Mouse (Mus musculus) forebrain, embryonic 13.5 days (tissue): ENCODE results near the gene Car5b. TPM values are rescaled to one million over a fixed set of nuclear protein-coding genes. Genes with fewer than 3 reads are reported as not detected.

Source experiments
- ATAC-seq: fragments of 200-750 bp; cut with Nextera tagmentation; 2 replicates; pipeline ENCODE4 v1.8.0; 2017
- H3K27ac ChIP-seq: fragments of 300-500 bp; sonication (generic); 2 replicates; pipeline ENCODE4 v1.5.1; 2015; ENCODE audit warnings: inconsistent platforms, mild to moderate bottlenecking, moderate library complexity
- H3K27me3 ChIP-seq: fragments of 300-500 bp; sonication (generic); 2 replicates; pipeline ENCODE4 v1.6.1; 2015; ENCODE audit warnings: mild to moderate bottlenecking, inconsistent platforms
- H3K36me3 ChIP-seq: fragments of 300-500 bp; sonication (generic); 2 replicates; pipeline ENCODE4 v1.6.1; 2015; ENCODE audit warnings: mild to moderate bottlenecking, inconsistent platforms; ENCODE audit not compliant: poor library complexity, severe bottlenecking
- H3K4me1 ChIP-seq: fragments of 300-500 bp; sonication (generic); 2 replicates; pipeline ENCODE4 v1.6.1; 2015; ENCODE audit warnings: inconsistent platforms
- H3K4me2 ChIP-seq: fragments of 300-500 bp; sonication (generic); 2 replicates; pipeline ENCODE4 v1.6.1; 2015; ENCODE audit warnings: inconsistent platforms, mild to moderate bottlenecking, moderate library complexity
- H3K4me3 ChIP-seq: fragments of 300-500 bp; sonication (generic); 2 replicates; pipeline ENCODE4 v1.5.1; 2015; ENCODE audit warnings: mild to moderate bottlenecking, inconsistent platforms
- H3K9ac ChIP-seq: fragments of 300-500 bp; sonication (generic); 2 replicates; pipeline ENCODE4 v1.6.1; 2015; ENCODE audit warnings: mild to moderate bottlenecking, inconsistent platforms
- H3K9me3 ChIP-seq: fragments of 300-500 bp; sonication (generic); replicated peaks from 2 replicates; pipeline ENCODE4 v1.6.1; 2016; ENCODE audit warnings: inconsistent platforms
- WGBS: fragments of 180-500 bp; shearing (Covaris S2); methylation state at CpG from one replicate; pipeline ENCODE4 v1.1.7; 2015; 5-methylcytosine and 5-hydroxymethylcytosine counted together
- polyA plus RNA-seq: library from polyadenylated mRNA; unstranded; fragments of >200 nt; fragmentation: Nextera tagmentation; extraction: Ambion mirVana; gene quantifications from 2 replicates; pipeline ENCODE4 v1.2.1, GENCODE M21; 2015

Gene Car5b
- 0.26 and 0.35 TPM in 2 replicates for polyA plus RNA-seq

DNA sequence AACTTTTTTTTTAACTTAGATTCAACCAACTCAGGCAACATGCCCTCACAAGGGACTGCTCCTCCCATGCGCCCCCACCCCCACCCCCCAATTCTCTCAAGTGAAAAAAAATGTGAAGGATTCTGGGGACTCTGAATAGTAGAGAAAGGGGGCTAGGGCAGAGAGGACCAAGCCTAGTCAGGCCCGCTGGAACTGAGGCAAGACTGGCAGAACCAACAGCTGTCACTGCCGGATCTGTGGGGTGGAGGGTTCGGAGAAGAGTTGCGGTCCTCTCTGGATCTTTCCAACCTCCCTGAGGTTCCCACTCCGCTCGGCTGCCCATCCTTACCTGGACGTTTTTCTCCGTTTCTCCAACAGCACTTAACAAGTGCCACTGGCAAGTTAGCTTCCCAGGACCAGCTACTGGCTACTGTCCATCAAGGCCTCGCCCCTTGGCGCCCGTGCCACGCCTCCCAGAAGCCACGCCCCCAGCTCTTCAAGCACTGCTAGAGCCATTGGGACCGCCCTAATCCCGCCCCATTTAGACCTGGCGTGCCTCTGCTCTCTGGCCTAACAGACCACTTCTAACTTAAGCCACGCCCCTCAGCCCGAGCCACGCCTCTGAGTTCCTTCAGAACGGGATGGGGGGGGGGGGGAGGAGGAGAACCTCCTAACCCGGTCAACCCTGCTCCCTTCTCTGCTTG, at the start of gene Car5b:
TSS of gene Car5b (minus strand) at position 391 of the 683 bp plus-strand sequence.
- H3K27me3 ChIP-seq = peaks cover 2% of the 10 kb centered on the region; the same call in 1 of the 2 replicates
- no peak within 1 kb of the TSS for H3K9ac ChIP-seq
- ATAC-seq = peak; percentile 93
- H3K4me3 ChIP-seq = peak within 1 kb of the TSS; percentile 25
- 11% methylated on average over 22 of the region's 22 CpGs for whole genome bisulfite sequencing
- H3K4me1 ChIP-seq = no peaks in the 10 kb centered on the region
- H3K9me3 ChIP-seq = no peaks in the 10 kb centered on the region
- no peak within 1 kb of the TSS for H3K27ac ChIP-seq
- H3K4me2 ChIP-seq = peak within 1 kb of the TSS; percentile 56
- no peaks in the 10 kb centered on the region for H3K36me3 ChIP-seq

DNA sequence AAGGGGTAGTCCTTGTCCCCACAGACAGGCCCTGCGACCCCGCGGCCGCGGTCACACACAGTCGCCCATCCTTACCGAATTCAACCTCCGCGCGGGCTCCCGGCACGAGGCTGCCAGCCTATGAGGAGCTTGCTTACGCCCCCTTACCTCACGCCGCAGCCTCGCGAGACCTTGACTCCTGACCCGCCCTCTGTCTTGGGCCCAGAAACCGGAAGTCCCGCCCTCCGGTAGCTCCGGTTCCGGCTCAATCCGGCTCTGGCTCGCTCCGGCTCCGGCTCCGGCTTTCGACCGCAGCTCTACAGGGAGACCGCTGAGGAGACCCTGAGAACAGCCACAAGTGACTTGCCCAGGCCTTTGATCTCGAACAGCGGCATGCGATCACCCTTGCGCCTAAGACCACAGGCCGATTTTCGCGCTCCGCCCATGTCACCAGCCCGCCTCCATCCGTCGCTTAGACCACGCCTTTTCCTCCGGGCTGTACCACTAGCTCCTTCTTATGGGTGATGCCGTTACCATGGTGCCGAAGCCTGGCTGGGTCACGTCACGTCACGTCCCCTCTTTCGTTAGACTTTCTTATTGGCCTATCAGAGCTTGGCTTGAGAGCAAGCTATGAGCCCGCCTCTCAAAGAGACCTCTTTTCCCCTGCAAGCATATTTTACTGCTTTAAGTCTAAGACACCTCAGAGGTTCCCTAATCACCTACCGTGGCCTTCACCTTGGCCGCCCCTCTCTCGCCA, 48.4 kb upstream of the Car5b start, which contains the start of gene Siah1b:
TSS of gene Siah1b (minus strand) at position 454 of the 736 bp plus-strand sequence.
- H3K4me3 ChIP-seq = peak within 1 kb of the TSS; percentile 57
- peak within 1 kb of the TSS; percentile 63 for H3K4me2 ChIP-seq
- H3K9ac ChIP-seq = peak within 1 kb of the TSS; percentile 62
- H3K27ac ChIP-seq = peak within 1 kb of the TSS; percentile 80
- no peaks in the 10 kb centered on the region for H3K9me3 ChIP-seq
- H3K36me3 ChIP-seq = peaks cover 9% of the 10 kb centered on the region; the same call in 1 of the 2 replicates
- peak; percentile 99 for ATAC-seq
- H3K4me1 ChIP-seq = no peaks in the 10 kb centered on the region
- H3K27me3 ChIP-seq = no peaks in the 10 kb centered on the region
- WGBS = 32% methylated on average over 47 of the region's 54 CpGs

DNA sequence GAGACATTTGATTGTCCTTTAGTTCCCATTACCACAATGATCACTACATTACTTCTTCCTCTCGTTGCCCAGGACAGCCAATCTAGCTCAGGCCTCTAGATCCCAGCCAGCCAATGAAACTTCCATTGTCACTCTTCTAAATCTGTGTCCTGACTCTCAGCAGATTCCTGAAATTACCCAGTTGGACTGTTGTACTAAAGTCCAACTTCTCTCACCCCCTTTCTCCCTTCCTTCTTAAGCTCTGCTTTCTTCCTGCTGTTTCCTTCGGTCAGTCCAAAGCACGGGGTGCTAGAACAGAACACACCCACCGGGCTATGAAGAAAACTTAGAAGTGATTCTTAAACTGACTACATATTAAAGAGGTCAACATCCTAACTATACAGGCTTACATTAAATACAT, 41.2 kb upstream of the Car5b start:
- H3K4me1 ChIP-seq = no peaks in the 10 kb centered on the region
- no peaks in the 10 kb centered on the region for H3K27me3 ChIP-seq
- H3K27ac ChIP-seq = no peak overlapping the region
- peaks cover 9% of the 10 kb centered on the region; the same call in 1 of the 2 replicates for H3K36me3 ChIP-seq
- H3K9ac ChIP-seq = no peak overlapping the region
- H3K4me3 ChIP-seq = no peak overlapping the region
- no peak overlapping the region for H3K4me2 ChIP-seq
- WGBS = 86% methylated on average over 4 of the region's 4 CpGs
- no peaks in the 10 kb centered on the region for H3K9me3 ChIP-seq
- ATAC-seq = no peak

DNA sequence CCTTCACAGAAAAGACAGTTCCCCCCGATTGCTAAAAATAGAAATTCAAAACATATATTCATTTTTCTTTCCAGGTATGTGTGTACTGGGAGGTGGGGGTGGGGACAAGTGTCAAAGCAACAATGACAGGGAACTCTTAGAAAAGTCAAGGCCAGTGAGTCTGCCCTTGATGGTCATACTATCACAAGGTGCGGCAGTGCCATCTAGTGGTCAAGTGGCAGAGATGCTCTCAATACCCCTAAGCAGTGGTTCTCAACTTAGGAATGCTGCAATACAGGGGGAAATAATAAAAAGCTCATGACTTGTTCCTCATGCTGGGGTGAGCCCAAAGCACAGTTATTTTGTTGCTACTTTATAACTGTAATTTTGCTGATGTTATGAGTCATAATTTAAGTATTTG, 38.4 kb upstream of the Car5b start:
- no peaks in the 10 kb centered on the region for H3K4me1 ChIP-seq
- no peaks in the 10 kb centered on the region; the same call in 1 of the 2 replicates for H3K27me3 ChIP-seq
- 15% methylated on average over 2 of the region's 2 CpGs for WGBS
- H3K4me3 ChIP-seq = no peak overlapping the region
- ATAC-seq = peak; percentile 78
- no peak overlapping the region for H3K27ac ChIP-seq
- no peak overlapping the region for H3K9ac ChIP-seq
- no peak overlapping the region for H3K4me2 ChIP-seq
- H3K36me3 ChIP-seq = no peaks in the 10 kb centered on the region
- H3K9me3 ChIP-seq = no peaks in the 10 kb centered on the region

DNA sequence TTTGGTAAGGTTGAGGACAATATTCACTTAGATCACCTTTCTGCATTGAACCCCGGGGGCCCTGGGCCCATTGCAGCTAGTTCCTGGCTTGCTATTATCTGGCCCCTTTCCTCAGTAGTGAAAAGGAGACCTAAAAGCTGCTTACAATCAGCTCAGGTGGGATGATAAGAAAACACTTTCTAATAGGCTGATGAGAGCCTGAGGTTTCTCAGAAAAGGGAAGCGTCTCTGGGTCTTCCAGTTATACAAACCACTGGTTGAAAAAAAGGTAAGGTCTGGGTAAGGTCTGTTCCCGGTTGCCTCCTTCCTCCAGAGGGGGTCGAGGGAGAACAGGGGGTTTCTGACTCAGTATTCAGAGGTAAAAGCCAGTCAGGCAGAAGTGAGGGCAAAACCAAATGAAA, 31.3 kb upstream of the Car5b start:
- no peak overlapping the region for H3K9ac ChIP-seq
- H3K4me1 ChIP-seq = no peaks in the 10 kb centered on the region
- H3K4me3 ChIP-seq = no peak overlapping the region
- no peaks in the 10 kb centered on the region; the same call in 1 of the 2 replicates for H3K27me3 ChIP-seq
- no peaks in the 10 kb centered on the region for H3K9me3 ChIP-seq
- no peak overlapping the region for H3K4me2 ChIP-seq
- 65% methylated on average over 4 of the region's 4 CpGs for WGBS
- ATAC-seq = no peak
- H3K27ac ChIP-seq = no peak overlapping the region
- H3K36me3 ChIP-seq = no peaks in the 10 kb centered on the region

GRCm38 (mm10) chrX:164058523-164058922, 30.7 kb upstream of the Car5b start:
- H3K27me3 ChIP-seq = no peaks in the 10 kb centered on the region; the same call in 1 of the 2 replicates
- no peak overlapping the region for H3K4me2 ChIP-seq
- H3K9me3 ChIP-seq = no peaks in the 10 kb centered on the region
- no peak overlapping the region for H3K9ac ChIP-seq
- H3K4me3 ChIP-seq = no peak overlapping the region
- ATAC-seq = no peak
- no peaks in the 10 kb centered on the region for H3K36me3 ChIP-seq
- H3K4me1 ChIP-seq = no peaks in the 10 kb centered on the region
- H3K27ac ChIP-seq = no peak overlapping the region
- WGBS = 75% methylated on average over 3 of the region's 3 CpGs

DNA sequence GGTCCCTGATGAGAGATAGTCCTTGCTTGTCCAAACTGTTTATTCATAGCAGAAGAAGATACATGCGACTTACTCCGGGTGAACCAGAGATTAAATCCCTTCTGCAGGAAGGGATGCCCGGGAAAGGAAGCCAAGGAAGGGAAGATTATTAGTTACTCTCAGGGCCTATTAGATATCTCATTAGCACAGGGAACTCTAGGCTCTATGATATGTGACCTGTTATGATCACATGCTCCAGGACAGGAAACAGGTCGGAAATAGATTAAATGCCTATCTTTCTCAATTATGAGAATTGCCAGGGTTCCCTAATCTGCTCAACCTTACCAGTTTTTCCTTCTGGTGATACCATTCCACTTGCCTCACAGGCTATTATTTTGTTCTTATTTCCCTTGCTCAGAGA, 27.9 kb upstream of the Car5b start:
- Histone ChIP-seq H3K9me3 (no peaks in the 10 kb centered on the region), H3K27me3 (no peaks in the 10 kb centered on the region; the same call in 1 of the 2 replicates), H3K4me1 (no peaks in the 10 kb centered on the region), H3K27ac (no peak overlapping the region), H3K9ac (no peak overlapping the region), H3K4me3 (no peak overlapping the region), H3K4me2 (no peak overlapping the region), H3K36me3 (no peaks in the 10 kb centered on the region)
- WGBS = 93% methylated on average over 4 of the region's 4 CpGs
- ATAC-seq = no peak

DNA sequence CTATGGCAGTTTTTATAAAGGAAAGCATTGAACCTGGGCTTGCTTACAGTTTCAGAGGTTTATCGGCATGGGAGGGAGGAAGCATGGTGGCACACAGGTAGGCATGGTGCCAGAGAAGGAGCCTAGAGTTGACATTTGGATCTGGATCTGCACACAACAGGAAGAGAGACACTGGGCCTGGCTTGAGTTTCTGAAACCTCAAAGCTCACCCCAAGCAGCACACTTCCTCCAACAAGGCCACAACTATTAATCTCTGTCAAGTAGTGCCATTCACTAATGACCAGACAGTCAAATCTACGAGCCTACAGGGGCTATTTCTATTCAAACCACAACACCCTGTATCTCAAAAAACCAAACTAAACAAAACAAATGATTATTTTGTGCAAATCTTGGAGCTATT, 18.9 kb upstream of the Car5b start:
- no peaks in the 10 kb centered on the region for H3K27me3 ChIP-seq
- H3K9ac ChIP-seq = no peak overlapping the region
- H3K4me2 ChIP-seq = no peak overlapping the region
- no peaks in the 10 kb centered on the region for H3K9me3 ChIP-seq
- H3K36me3 ChIP-seq = no peaks in the 10 kb centered on the region
- H3K4me1 ChIP-seq = no peaks in the 10 kb centered on the region
- H3K4me3 ChIP-seq = no peak overlapping the region
- WGBS = 82% methylated on average over 2 of the region's 2 CpGs
- no peak overlapping the region for H3K27ac ChIP-seq
- ATAC-seq = no peak

GRCm38 (mm10) chrX:164042069-164042468, 14.3 kb upstream of the Car5b start:
- no peaks in the 10 kb centered on the region for H3K27me3 ChIP-seq
- H3K4me3 ChIP-seq = no peak overlapping the region
- 74% methylated on average over 13 of the region's 13 CpGs for WGBS
- H3K36me3 ChIP-seq = no peaks in the 10 kb centered on the region
- no peak overlapping the region for H3K9ac ChIP-seq
- H3K4me1 ChIP-seq = peaks cover 7% of the 10 kb centered on the region; the same call in 1 of the 2 replicates
- H3K9me3 ChIP-seq = no peaks in the 10 kb centered on the region
- no peak for ATAC-seq
- H3K27ac ChIP-seq = no peak overlapping the region
- H3K4me2 ChIP-seq = no peak overlapping the region

GRCm38 (mm10) chrX:164038882-164039281, 11.1 kb upstream of the Car5b start:
- H3K4me2 ChIP-seq = no peak overlapping the region
- no peaks in the 10 kb centered on the region for H3K27me3 ChIP-seq
- no peak overlapping the region for H3K27ac ChIP-seq
- H3K9ac ChIP-seq = no peak overlapping the region
- no peak overlapping the region for H3K4me3 ChIP-seq
- 21% methylated on average over 2 of the region's 2 CpGs for WGBS
- peaks cover 7% of the 10 kb centered on the region; the same call in 1 of the 2 replicates for H3K4me1 ChIP-seq
- no peaks in the 10 kb centered on the region for H3K9me3 ChIP-seq
- H3K36me3 ChIP-seq = no peaks in the 10 kb centered on the region
- ATAC-seq = peak; percentile 73

DNA sequence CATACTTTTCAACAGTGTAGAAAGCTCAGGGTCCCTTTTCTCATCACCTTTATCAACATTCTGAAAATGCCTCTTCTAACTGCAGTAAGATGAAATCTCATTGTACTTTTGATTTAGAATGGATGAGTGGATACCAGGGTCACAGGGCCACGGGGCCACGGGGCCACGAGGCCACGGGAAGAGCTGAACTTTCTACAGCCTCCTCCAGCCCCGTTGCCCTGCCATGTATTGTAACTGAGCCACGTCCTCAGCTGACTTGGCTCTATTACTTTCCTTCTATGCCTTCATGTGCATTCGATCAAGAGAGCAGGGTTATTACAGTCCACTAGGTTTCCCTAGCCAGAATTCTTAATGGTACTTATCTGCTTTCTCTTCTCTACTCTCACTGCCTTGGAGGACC, 8.1 kb upstream of the Car5b start:
- WGBS = 92% methylated on average over 7 of the region's 7 CpGs
- no peak overlapping the region for H3K9ac ChIP-seq
- H3K36me3 ChIP-seq = no peaks in the 10 kb centered on the region
- peaks cover 7% of the 10 kb centered on the region; the same call in 1 of the 2 replicates for H3K4me1 ChIP-seq
- ATAC-seq = no peak
- no peak overlapping the region for H3K27ac ChIP-seq
- no peaks in the 10 kb centered on the region for H3K9me3 ChIP-seq
- H3K27me3 ChIP-seq = no peaks in the 10 kb centered on the region
- H3K4me2 ChIP-seq = no peak overlapping the region
- H3K4me3 ChIP-seq = no peak overlapping the region

DNA sequence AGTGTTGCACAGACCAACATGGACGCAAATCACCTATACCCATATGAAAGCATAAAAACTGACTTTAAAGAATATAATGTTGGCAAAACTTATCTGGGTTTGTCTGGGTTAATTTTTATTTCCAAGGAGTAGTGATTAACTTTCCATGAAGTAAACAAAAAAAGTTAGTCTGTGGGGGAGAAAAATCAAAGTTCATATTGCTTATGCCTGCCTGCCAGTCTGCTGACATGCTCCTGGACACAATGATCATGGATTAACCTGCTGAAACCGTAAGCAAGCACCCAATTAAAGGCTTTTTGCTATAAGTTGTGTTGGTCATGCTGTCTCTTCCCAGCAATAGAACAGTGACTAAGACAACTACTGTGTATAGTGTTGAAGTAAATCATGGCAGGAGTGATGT, 7.6 kb upstream of the Car5b start:
- H3K4me2 ChIP-seq = no peak overlapping the region
- WGBS = 94% methylated on average over 2 of the region's 2 CpGs

More for the DNA sequence above, 7.6 kb upstream of the Car5b start:
- H3K9ac ChIP-seq = no peak overlapping the region
- H3K36me3 ChIP-seq = no peaks in the 10 kb centered on the region
- H3K27ac ChIP-seq = no peak overlapping the region
- no peak for ATAC-seq
- H3K4me3 ChIP-seq = no peak overlapping the region
- H3K4me1 ChIP-seq = peaks cover 7% of the 10 kb centered on the region; the same call in 1 of the 2 replicates
- H3K27me3 ChIP-seq = no peaks in the 10 kb centered on the region
- no peaks in the 10 kb centered on the region for H3K9me3 ChIP-seq
